Mouse (Mus musculus) embryo, embryonic 10.5 days (tissue): Measurements from ENCODE around the gene Ccdc155.
A peak's percentile ranks its signal among the peaks of the same experiment; 100 is the strongest.

Experiments
- DNase-seq: peaks from one replicate; pipeline ENCODE4 v3.0.0-alpha.2; 2015; ENCODE audit warnings: low spot score

Ccdc155 gene

GRCm38 (mm10) chr7:45145460-45145859, 59.2 kb downstream of the Ccdc155 start:
- DNase-seq = no peak

GRCm38 (mm10) chr7:45144368-45145174, 60.1 kb downstream of the Ccdc155 start:
- DNase-seq = no peak

- DNase-seq = no peak
These were observed 62.8 kb downstream of the Ccdc155 start for GRCm38 (mm10) chr7:45141914-45142313.

GRCm38 (mm10) chr7:45141319-45141718, 63.4 kb downstream of the Ccdc155 start:
- DNase-seq = no peak

- no peak for DNase-seq
These were observed 64.6 kb downstream of the Ccdc155 start for GRCm38 (mm10) chr7:45139904-45140723.

GRCm38 (mm10) chr7:45138403-45138802, 66.3 kb downstream of the Ccdc155 start:
- no peak for DNase-seq

GRCm38 (mm10) chr7:45137171-45138006, 67.3 kb downstream of the Ccdc155 start:
- DNase-seq = no peak

GRCm38 (mm10) chr7:45135993-45136567, 68.6 kb downstream of the Ccdc155 start, which contains the start of the genes Gm45713 and Flt3l:
TSS of gene Gm45713 (minus strand) at chr7:45136231.
TSS of gene Flt3l (minus strand) at chr7:45136432.
- DNase-seq = peak; percentile 84

- no peak for DNase-seq
These were observed 69.3 kb downstream of the Ccdc155 start for GRCm38 (mm10) chr7:45135370-45135769.

- peak; percentile 67 for DNase-seq
These were observed 70.1 kb downstream of the Ccdc155 start for GRCm38 (mm10) chr7:45134544-45135026.
